Mouse (Mus musculus): ENCODE results near the gene Taf12.

DNA sequence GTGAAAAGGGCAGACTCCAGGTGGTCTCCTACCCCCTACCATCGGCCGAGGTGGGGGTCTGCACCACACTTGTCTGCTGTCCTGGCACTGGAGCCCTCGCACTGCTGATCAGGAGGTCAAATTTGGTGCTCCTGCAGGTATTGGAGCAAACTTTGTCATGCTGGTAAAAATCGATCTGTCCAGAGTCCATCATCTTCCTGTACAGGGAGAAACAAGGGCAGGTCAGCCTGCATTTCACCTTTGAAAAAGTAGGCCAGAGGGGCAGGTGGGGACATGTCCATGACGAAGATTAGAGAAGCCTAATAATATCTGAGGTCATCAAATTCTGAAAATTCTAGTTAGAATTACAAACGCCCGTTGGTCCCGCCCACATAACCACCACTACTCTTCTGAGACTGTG lies 39.5 kb upstream of the Taf12 start:
- no peak for TF ChIP-seq MAX (IDR thresholded peaks at IDR 0.05; ENCODE audit: low read depth)
- no peak for TF ChIP-seq POLR2A (IDR thresholded peaks at IDR 0.05; ENCODE audit: insufficient read length, low read depth)

All from myocyte (in vitro differentiated cells).